Mouse (Mus musculus) kidney, postnatal 0 days (tissue): Measurements from ENCODE around the gene Lrrk1. TPM values are rescaled to one million over a fixed set of nuclear protein-coding genes. Genes with fewer than 3 reads are reported as not detected.

Experiments
- ATAC-seq: fragments of 200-750 bp; cut with Nextera tagmentation; replicated peaks from 2 replicates; pipeline ENCODE4 v1.8.0; 2017; ENCODE audit warnings: low read depth, moderate number of reproducible peaks, moderate TSS enrichment, moderate library complexity; ENCODE audit not compliant: low FRiP score
- DNase-seq: peaks from one replicate; pipeline ENCODE4 v3.0.0-alpha.2; 2016; ENCODE audit warnings: low spot score
- H3K27ac ChIP-seq: fragments of 300-500 bp; sonication (generic); 2 replicates; pipeline ENCODE4 v1.5.1; 2014; ENCODE audit warnings: mild to moderate bottlenecking
- H3K27me3 ChIP-seq: fragments of 300-500 bp; sonication (generic); 2 replicates; pipeline ENCODE4 v1.6.1; 2014; ENCODE audit warnings: low read length, mixed read lengths; ENCODE audit not compliant: insufficient read depth
- H3K36me3 ChIP-seq: fragments of 300-500 bp; sonication (generic); 2 replicates; pipeline ENCODE4 v1.6.1; 2014; ENCODE audit warnings: low read length, mixed read lengths; ENCODE audit not compliant: insufficient read depth
- H3K4me1 ChIP-seq: fragments of 300-500 bp; sonication (generic); replicated peaks from 2 replicates; pipeline ENCODE4 v1.6.1; 2014; ENCODE audit warnings: antibody characterized with exemption, low read length, mixed read lengths; ENCODE audit not compliant: insufficient read depth
- H3K4me2 ChIP-seq: fragments of 300-500 bp; sonication (generic); 2 replicates; pipeline ENCODE4 v1.6.1; 2014; ENCODE audit warnings: mild to moderate bottlenecking, low read length, moderate library complexity, mixed read lengths
- H3K4me3 ChIP-seq: fragments of 300-500 bp; sonication (generic); replicated peaks from 2 replicates; pipeline ENCODE4 v1.5.1; 2014; ENCODE audit warnings: low read depth, low read length
- H3K9ac ChIP-seq: fragments of 300-500 bp; sonication (generic); 2 replicates; pipeline ENCODE4 v1.6.1; 2014; ENCODE audit warnings: low read depth, low read length
- H3K9me3 ChIP-seq: fragments of 300-500 bp; sonication (generic); replicated peaks from 2 replicates; pipeline ENCODE4 v1.6.1; 2016; ENCODE audit warnings: low read length, inconsistent platforms, mixed read lengths
- CTCF ChIP-seq: IDR thresholded peaks from 2 replicates; pipeline ENCODE4 v1.5.1; 2016; ENCODE audit warnings: antibody characterized with exemption, low read depth, mild to moderate bottlenecking, moderate library complexity
- WGBS: fragments of 180-500 bp; shearing (Covaris S2); extraction: QIAGEN DNeasy Blood & Tissue Kit; methylation state at CpG from one replicate; pipeline ENCODE4 v1.1.7; 2014; 5-methylcytosine and 5-hydroxymethylcytosine counted together
- polyA plus RNA-seq: library from polyadenylated mRNA; unstranded; fragments of >200 nt; fragmentation: Nextera tagmentation; extraction: Ambion mirVana; gene quantifications from 2 replicates; pipeline ENCODE4 v1.2.1, GENCODE M21; 2015

The Lrrk1 gene
- polyA plus RNA-seq, 1 experiment from 2014 or later = 8.5 TPM

DNA sequence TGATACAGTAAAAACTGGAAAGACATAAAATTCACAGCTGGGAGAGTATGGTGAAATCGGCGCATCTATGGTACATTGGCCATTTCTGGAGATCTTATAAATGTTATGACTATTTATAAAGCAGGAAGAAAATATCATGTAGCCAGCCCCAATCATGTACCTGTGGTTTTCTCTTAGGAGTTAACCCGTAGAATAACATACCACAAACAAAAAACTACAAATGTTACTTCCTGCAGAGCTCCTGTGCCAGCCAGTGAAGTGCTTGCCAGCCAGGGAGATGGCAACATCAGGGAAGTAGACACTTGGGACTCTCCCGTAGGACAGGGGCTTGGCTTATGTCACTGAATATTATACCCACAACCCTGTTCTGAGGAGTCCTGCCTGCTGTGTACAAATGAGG, 37.1 kb downstream of the Lrrk1 start:
- WGBS = 83% methylated on average over 4 of the region's 4 CpGs
- DNase-seq (no peak), ATAC-seq (no peak)
- Histone ChIP-seq H3K4me3 (no peak overlapping the region), H3K27ac (no peak overlapping the region), H3K9ac (no peak overlapping the region), H3K9me3 (no peaks in the 10 kb centered on the region), H3K36me3 (no peaks in the 10 kb centered on the region), H3K4me2 (no peak overlapping the region), H3K27me3 (no peaks in the 10 kb centered on the region), H3K4me1 (no peaks in the 10 kb centered on the region)
- no peak for TF ChIP-seq CTCF

DNA sequence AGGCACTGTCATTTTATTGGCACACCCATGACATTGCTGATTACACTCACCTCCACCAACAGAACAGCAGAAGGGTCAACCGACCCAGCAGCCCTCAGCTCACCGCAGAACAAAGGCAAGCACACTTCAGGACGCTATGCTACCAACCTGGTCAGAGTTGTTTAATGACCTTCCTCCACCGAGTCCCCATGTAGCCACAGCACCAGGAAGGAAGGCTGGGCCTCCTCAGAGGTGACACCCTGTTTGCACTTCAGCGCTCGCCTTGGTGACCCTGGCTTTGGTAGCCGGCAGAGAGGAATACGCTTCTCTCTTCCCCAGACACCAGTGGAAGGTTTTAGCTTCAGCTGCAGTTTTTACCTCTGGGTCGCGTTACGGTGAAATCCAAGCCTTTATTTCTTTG, 38.5 kb downstream of the Lrrk1 start:
- H3K27me3 ChIP-seq = no peaks in the 10 kb centered on the region
- no peak overlapping the region for H3K27ac ChIP-seq
- H3K9me3 ChIP-seq = no peaks in the 10 kb centered on the region
- no peak for TF ChIP-seq CTCF
- H3K4me3 ChIP-seq = no peak overlapping the region
- no peak overlapping the region for H3K4me2 ChIP-seq
- 40% methylated on average over 11 of the region's 11 CpGs for WGBS
- no peak for DNase-seq
- H3K4me1 ChIP-seq = no peaks in the 10 kb centered on the region
- H3K9ac ChIP-seq = no peak overlapping the region
- no peak for ATAC-seq
- H3K36me3 ChIP-seq = no peaks in the 10 kb centered on the region

DNA sequence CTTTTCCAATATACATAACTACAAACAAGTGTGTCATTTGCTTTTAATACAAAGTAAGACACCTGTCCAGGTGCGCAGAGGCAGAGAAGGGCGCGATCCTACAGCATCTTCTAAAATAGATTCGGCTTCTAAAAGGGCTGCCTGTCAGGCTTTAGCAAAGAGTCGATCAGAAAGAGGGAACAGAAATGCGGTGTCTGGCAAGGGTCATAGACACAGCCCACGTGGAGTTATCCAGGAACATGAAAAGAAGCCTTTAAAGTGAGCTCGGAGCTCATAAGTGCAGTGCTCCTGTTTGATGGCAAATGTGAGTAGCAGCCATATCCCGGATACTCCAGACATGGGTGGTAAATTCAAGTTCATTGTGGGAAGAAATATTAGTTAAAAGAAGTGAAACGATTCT, 39.6 kb downstream of the Lrrk1 start:
- no peak overlapping the region for H3K27ac ChIP-seq
- no peak for TF ChIP-seq CTCF
- H3K9ac ChIP-seq = no peak overlapping the region
- no peaks in the 10 kb centered on the region for H3K4me1 ChIP-seq
- no peak overlapping the region for H3K4me2 ChIP-seq
- ATAC-seq = no peak
- DNase-seq = no peak
- WGBS = 78% methylated on average over 10 of the region's 10 CpGs
- no peaks in the 10 kb centered on the region for H3K9me3 ChIP-seq
- no peak overlapping the region for H3K4me3 ChIP-seq
- H3K36me3 ChIP-seq = no peaks in the 10 kb centered on the region
- no peaks in the 10 kb centered on the region for H3K27me3 ChIP-seq

DNA sequence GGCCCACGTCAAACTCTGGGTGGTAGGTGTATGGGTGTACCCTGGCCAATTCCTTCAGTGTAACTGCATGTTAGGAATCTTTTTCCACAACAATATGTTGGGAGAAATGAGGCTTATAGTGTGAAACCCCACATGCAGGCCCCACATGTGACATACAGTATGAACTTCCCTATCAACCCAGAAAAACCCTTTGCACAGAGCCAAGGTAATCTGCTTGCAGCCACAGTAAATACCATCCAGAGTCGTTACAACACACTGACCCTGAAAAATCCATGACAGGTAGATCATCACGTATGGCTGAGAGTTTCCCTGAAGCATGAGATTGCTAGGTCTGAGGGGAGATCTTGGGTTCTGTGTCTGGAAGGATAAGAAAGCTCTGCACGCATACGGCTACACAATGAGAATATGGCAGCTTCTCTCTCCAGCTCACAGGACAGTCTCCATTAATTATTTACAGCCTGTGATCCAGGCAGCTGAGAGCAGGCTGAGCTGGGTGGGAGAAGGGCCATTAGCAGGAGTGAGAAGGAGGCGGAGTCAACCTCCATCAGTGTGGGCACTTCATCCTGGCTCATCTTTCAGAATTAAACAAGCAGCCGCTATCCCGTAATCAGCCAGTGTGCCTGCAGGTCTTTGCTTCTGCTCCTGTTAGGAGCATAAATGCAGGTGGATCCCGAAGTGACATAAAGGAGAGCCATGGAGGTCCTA, 41.0 kb downstream of the Lrrk1 start:
- H3K27ac ChIP-seq = no peak overlapping the region
- H3K4me2 ChIP-seq = no peak overlapping the region
- DNase-seq (peak; percentile 49), ATAC-seq (peak; percentile 69)
- H3K9ac ChIP-seq = no peak overlapping the region
- H3K27me3 ChIP-seq = no peaks in the 10 kb centered on the region
- H3K9me3 ChIP-seq = no peaks in the 10 kb centered on the region
- TF ChIP-seq CTCF = no peak
- 44% methylated on average over 9 of the region's 9 CpGs for WGBS
- H3K36me3 ChIP-seq = no peaks in the 10 kb centered on the region
- H3K4me1 ChIP-seq = no peaks in the 10 kb centered on the region
- no peak overlapping the region for H3K4me3 ChIP-seq

DNA sequence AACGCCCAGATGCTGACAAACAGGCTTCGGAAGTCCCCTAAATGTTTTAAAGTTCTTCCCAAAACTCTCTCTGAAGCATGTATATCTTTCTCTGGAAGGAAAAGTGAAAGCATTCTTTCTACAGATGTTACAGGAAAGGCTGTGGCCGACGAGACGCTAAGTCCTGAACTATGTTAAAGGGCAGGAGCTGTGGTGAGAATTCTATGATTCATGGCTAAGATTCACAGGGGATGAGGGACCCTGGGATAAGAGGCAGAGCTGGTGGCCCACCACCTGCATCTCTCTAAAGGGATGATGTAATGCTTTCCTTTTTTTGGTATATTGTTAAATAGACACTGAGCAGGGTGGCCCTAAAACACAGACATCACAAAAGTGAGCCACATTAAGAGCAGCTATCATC, 44.8 kb downstream of the Lrrk1 start:
- Histone ChIP-seq H3K4me1 (peaks cover 5% of the 10 kb centered on the region; the same call in 1 of the 2 replicates), H3K36me3 (no peaks in the 10 kb centered on the region), H3K4me2 (no peak overlapping the region), H3K4me3 (no peak overlapping the region), H3K27me3 (no peaks in the 10 kb centered on the region), H3K9ac (no peak overlapping the region), H3K27ac (no peak overlapping the region), H3K9me3 (no peaks in the 10 kb centered on the region)
- no peak for TF ChIP-seq CTCF
- 59% methylated on average over 5 of the region's 5 CpGs for WGBS
- no peak for ATAC-seq
- DNase-seq = no peak

DNA sequence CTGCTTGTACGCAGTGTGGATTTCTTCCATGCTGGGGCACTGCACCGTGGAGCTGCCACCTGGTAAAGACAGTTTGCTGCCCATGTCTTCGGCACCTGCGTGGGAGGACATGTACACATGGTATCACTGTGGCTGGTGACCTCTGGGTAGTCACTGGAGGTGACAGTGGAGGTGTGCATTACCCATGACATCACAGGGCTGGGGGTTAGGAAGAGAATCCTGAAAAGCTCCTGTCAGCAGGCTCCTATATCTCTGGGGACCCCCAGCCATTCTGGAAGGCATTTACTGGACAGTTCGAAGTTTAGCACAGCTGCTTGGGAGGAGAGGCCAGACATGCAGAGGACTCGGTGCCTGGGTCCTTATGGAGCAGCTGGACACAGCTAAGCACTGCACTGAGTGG, 45.3 kb downstream of the Lrrk1 start:
- no peak for TF ChIP-seq CTCF
- no peaks in the 10 kb centered on the region for H3K9me3 ChIP-seq
- DNase-seq (no peak), ATAC-seq (peak; percentile 25; the same call in 1 of the 2 replicates)
- no peak overlapping the region for H3K27ac ChIP-seq
- H3K4me3 ChIP-seq = no peak overlapping the region
- H3K4me1 ChIP-seq = peaks cover 5% of the 10 kb centered on the region; the same call in 1 of the 2 replicates
- 54% methylated on average over 6 of the region's 6 CpGs for WGBS
- H3K27me3 ChIP-seq = no peaks in the 10 kb centered on the region
- H3K4me2 ChIP-seq = no peak overlapping the region
- no peak overlapping the region for H3K9ac ChIP-seq
- no peaks in the 10 kb centered on the region for H3K36me3 ChIP-seq

DNA sequence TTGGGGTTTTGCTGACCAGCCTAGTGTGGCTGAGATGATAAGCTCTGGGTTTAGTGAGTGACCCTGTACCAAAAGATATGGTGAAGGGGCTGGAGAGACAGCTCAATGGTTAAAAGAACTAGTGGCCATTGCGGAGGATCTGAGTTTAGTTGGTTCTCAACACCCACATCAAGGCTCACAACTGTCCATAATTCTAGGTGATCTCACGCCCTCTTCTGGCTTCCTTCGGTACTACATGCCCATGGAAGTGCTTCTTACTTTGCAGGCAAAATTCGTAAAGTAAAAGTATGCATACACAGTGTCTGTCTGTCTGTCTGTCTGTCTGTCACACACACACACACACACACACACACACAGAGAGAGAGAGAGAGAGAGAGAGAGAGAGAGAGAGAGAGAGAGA, 45.8 kb downstream of the Lrrk1 start:
- DNase-seq = peak; percentile 52
- H3K4me1 ChIP-seq = peaks cover 5% of the 10 kb centered on the region; the same call in 1 of the 2 replicates
- peak; percentile 67 for TF ChIP-seq CTCF

More for the DNA sequence above, 45.8 kb downstream of the Lrrk1 start:
- ATAC-seq = no peak
- WGBS = 40% methylated on average over 4 of the region's 4 CpGs
- Histone ChIP-seq H3K4me2 (no peak overlapping the region), H3K9ac (no peak overlapping the region), H3K27me3 (no peaks in the 10 kb centered on the region), H3K9me3 (no peaks in the 10 kb centered on the region), H3K4me3 (no peak overlapping the region), H3K36me3 (no peaks in the 10 kb centered on the region), H3K27ac (no peak overlapping the region)
